Mouse (Mus musculus): ENCODE data around the gene Setd4.

DNA sequence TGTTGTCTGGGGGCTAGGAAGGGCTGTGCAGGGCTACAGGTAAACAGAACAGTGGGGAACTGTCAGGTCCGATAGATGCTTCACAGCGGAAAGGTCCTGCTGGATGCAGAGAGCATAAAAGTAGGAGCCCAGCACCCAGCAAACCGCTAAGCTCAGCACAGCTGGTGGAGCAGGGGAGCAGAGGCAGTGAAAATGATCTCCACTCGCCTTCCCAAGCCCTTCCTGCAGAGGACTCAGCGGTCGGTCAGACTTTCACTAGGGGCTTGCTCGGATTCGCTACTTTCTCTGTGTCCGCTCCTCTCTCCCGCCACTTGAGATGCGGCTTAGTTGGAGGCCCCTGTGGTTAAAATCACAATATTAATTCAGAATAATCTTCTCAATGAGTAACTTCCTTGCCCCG lies 45.4 kb downstream of the Setd4 start:
- TF ChIP-seq CTCF (IDR thresholded peaks at IDR 0.05; ENCODE audit: low read depth, low read length) (no peak), POLR2A (IDR thresholded peaks at IDR 0.05; ENCODE audit: extremely low read depth, insufficient read depth, low read length) (no peak)

Measured in liver, adult 2 months (tissue).